Mouse (Mus musculus) cerebellum, postnatal 14 days (tissue): ENCODE data around the gene Hoxd4.

ENCODE experiments used
- DNase-seq, 2 experiments: peaks; one replicate each; pipeline ENCODE4 v3.0.0; 2021; ENCODE audit warnings: mixed read lengths in 2 of 2

Hoxd4 gene

GRCm38 (mm10) chr2:74747661-74748141 is 36.0 kb downstream of the Hoxd4 start:
- DNase-seq, result peak in 1 of 2 experiments; percentile 28

GRCm38 (mm10) chr2:74748436-74748995 is 36.8 kb downstream of the Hoxd4 start:
- peak; percentile 2 to 40 for DNase-seq

GRCm38 (mm10) chr2:74749337-74750121 is 37.8 kb downstream of the Hoxd4 start:
- DNase-seq, result peak; percentile 20 to 32

GRCm38 (mm10) chr2:74750731-74751250 is 39.1 kb downstream of the Hoxd4 start:
- no peak for DNase-seq

GRCm38 (mm10) chr2:74751861-74752260 is 40.1 kb downstream of the Hoxd4 start:
- no peak for DNase-seq

- no peak for DNase-seq
Observed at GRCm38 (mm10) chr2:74752431-74753174, 40.9 kb downstream of the Hoxd4 start.

- DNase-seq, result no peak
Observed at GRCm38 (mm10) chr2:74753175-74753523, 41.4 kb downstream of the Hoxd4 start.

GRCm38 (mm10) chr2:74753711-74754110 is 42.0 kb downstream of the Hoxd4 start:
- no peak for DNase-seq

GRCm38 (mm10) chr2:74760146-74760545 is 48.4 kb downstream of the Hoxd4 start:
- DNase-seq, result no peak

GRCm38 (mm10) chr2:74761941-74762340 is 50.2 kb downstream of the Hoxd4 start:
- DNase-seq, result no peak

- DNase-seq, result peak; percentile 33 to 35
Observed at GRCm38 (mm10) chr2:74762522-74763244, 51.0 kb downstream of the Hoxd4 start, which contains the start of gene Hoxd1. TSS of gene Hoxd1 (plus strand) at chr2:74762980.

- DNase-seq, result no peak
Observed at GRCm38 (mm10) chr2:74763245-74763735, 51.6 kb downstream of the Hoxd4 start.

GRCm38 (mm10) chr2:74763976-74764375 is 52.2 kb downstream of the Hoxd4 start:
- no peak for DNase-seq

- DNase-seq, result no peak
Observed at GRCm38 (mm10) chr2:74774359-74774758, 62.6 kb downstream of the Hoxd4 start.

- DNase-seq, result no peak
Observed at GRCm38 (mm10) chr2:74777536-74778275, 66.0 kb downstream of the Hoxd4 start.
